Mouse (Mus musculus) lung, postnatal 36 days (tissue): Measurements from ENCODE around the gene Hist1h3d.

Source experiments
- DNase-seq: peaks from one replicate; pipeline ENCODE4 v3.0.0; 2022; ENCODE audit warnings: mixed read lengths

The Hist1h3d gene

DNA sequence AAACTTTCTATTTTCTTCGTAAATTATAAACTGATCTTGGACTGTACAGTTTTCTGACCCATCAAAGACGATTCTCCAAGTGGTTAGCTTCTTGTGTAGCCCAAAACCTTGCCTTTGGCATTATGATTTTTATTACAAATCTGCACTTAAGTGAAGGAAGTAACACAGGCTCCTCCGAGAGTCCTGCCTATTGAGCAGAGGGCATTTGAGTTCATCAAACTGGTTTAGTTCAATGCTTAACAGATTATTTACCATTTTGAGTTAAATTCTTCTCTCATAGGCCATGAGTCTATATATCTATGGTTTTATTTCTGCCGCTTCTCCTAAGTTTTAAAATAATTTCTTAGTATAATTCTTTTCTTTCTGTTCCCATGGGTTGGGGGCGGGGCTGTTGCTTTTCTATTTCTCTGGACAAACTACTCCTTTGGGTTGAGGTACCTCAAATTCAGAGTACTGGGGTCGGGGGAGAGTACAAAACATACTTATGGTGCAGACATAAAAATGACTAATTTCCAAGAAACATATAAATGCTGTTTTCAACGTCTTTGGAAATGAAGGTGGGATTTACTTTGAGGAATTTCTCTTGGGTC lies 47.4 kb downstream of the Hist1h3d start:
- DNase-seq: peak; percentile 29
